Mouse (Mus musculus) activated CD4-positive, CD25-positive, alpha-beta regulatory T cell, adult 4 months (primary cell): ENCODE data around the gene Igsf21. TPM values are rescaled to one million over a fixed set of nuclear protein-coding genes. Genes with fewer than 3 reads are reported as not detected.

Source experiments
- ATAC-seq: one replicate; pipeline ENCODE4 v1.8.0; 2017
- polyA plus RNA-seq, 2 experiments: library from polyadenylated mRNA; unstranded; fragments of 100-300 nt; shearing (Covaris generic); gene quantifications; one replicate each; pipeline ENCODE4 v1.2.1; 2017

Igsf21 gene
- polyA plus RNA-seq, 2 experiments from 2014 or later: not detected

GRCm38 (mm10) chr4:140192276-140193002 lies 54.1 kb downstream of the Igsf21 start:
- no peak for ATAC-seq

- ATAC-seq: no peak
Measured at GRCm38 (mm10) chr4:140189601-140190000, 57.0 kb downstream of the Igsf21 start.

- ATAC-seq: no peak
Measured at GRCm38 (mm10) chr4:140188626-140189025, 58.0 kb downstream of the Igsf21 start.

- ATAC-seq: no peak
Measured at GRCm38 (mm10) chr4:140187404-140188145, 59.0 kb downstream of the Igsf21 start.

GRCm38 (mm10) chr4:140179576-140179975 lies 67.0 kb downstream of the Igsf21 start:
- ATAC-seq: no peak

- ATAC-seq: no peak
Measured at GRCm38 (mm10) chr4:140177055-140177454, 69.5 kb downstream of the Igsf21 start.

GRCm38 (mm10) chr4:140173746-140174399 lies 72.7 kb downstream of the Igsf21 start:
- ATAC-seq: no peak

- no peak for ATAC-seq
Measured at GRCm38 (mm10) chr4:140173084-140173483, 73.5 kb downstream of the Igsf21 start.

- ATAC-seq: no peak
Measured at GRCm38 (mm10) chr4:140171917-140172316, 74.7 kb downstream of the Igsf21 start.

- ATAC-seq: no peak
Measured at GRCm38 (mm10) chr4:140171189-140171588, 75.4 kb downstream of the Igsf21 start.

GRCm38 (mm10) chr4:140165851-140166250 lies 80.7 kb downstream of the Igsf21 start:
- ATAC-seq: no peak

GRCm38 (mm10) chr4:140164662-140165061 lies 81.9 kb downstream of the Igsf21 start:
- no peak for ATAC-seq

GRCm38 (mm10) chr4:140159617-140160016 lies 87.0 kb downstream of the Igsf21 start:
- ATAC-seq: no peak

- ATAC-seq: no peak
Measured at GRCm38 (mm10) chr4:140154899-140155463, 91.6 kb downstream of the Igsf21 start.

- ATAC-seq: no peak
Measured at GRCm38 (mm10) chr4:140154484-140154883, 92.1 kb downstream of the Igsf21 start.

GRCm38 (mm10) chr4:140153711-140154114 lies 92.9 kb downstream of the Igsf21 start:
- no peak for ATAC-seq

GRCm38 (mm10) chr4:140153101-140153500 lies 93.5 kb downstream of the Igsf21 start:
- no peak for ATAC-seq

GRCm38 (mm10) chr4:140149706-140150105 lies 96.9 kb downstream of the Igsf21 start:
- no peak for ATAC-seq

GRCm38 (mm10) chr4:140147857-140148695 lies 98.5 kb downstream of the Igsf21 start:
- ATAC-seq: no peak

GRCm38 (mm10) chr4:140147079-140147840 lies 99.3 kb downstream of the Igsf21 start:
- ATAC-seq: no peak

- no peak for ATAC-seq
Measured at GRCm38 (mm10) chr4:140143884-140144525, 102.6 kb downstream of the Igsf21 start.
